Mouse (Mus musculus) heart, postnatal 25 days (tissue): ENCODE measurements around the gene Olfr610. TPM values are rescaled to one million over a fixed set of nuclear protein-coding genes. Genes with fewer than 3 reads are reported as not detected.
"Not testable (repeated sequence)": the region's sequence is repeated elsewhere in the genome, so short reads cannot be mapped to it uniquely, and the experiment has no call there.

ENCODE experiments used
- DNase-seq: peaks from one replicate; pipeline ENCODE4 v3.0.0; 2022; ENCODE audit warnings: low spot score
- intact Hi-C: fragments of 180-260 bp; cut with DNase I; formaldehyde crosslinking; loops from one replicate; pipeline ENCODE4 v1.15.1; 2025
- total RNA-seq, 2 experiments: library from RNA; stranded (reverse); gene quantifications; 2 replicates each; pipeline ENCODE4 v1.2.3; 2021

The Olfr610 gene
- total RNA-seq, result not detected

DNA sequence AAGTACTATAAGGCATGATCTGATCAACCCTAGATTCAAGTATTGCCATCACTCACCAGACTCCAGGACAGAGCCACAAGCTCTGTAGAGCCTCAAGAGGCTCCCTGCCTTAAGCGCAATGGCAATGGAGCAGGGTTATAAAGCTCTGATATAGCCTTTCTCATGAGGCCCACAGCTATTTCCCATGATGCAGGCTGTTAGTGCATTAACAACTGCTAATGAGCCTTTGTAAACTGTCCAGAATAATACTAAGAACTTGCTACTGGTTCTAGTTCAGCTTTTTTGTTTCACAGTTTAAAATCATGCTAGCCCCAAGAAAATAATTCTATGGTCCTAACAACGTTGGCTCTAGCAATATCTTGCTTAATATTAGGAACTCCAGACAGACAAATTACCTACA is at the start of gene Olfr610:
Olfr610 (minus strand) TSS at position 101 of the 400 bp plus-strand sequence.
- intact Hi-C loops, result no loop called here
- DNase-seq, result no peak

DNA sequence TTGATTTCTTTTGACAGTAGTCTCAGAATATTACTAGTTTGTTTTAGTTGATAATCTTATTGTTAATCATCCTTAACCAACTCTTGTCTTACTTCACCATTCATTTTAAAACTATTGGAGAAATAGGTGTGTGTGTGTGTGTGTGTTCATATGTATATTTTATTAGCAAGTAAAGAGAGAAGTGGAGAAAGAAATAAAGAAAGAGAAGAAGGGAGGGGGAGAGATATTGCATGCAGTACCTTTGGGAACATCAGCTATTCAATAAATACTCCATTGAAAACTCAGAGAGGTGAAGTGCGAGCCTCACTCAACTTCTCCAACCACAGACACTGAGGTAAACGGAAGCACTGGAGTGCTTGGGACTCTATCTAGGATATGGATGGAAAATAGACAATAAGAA is 43.9 kb upstream of the Olfr610 start, which contains the start of gene Olfr615:
Olfr615 (plus strand) TSS at position 301 of the 400 bp plus-strand sequence.
- intact Hi-C loops, result no loop called here
- no peak for DNase-seq

DNA sequence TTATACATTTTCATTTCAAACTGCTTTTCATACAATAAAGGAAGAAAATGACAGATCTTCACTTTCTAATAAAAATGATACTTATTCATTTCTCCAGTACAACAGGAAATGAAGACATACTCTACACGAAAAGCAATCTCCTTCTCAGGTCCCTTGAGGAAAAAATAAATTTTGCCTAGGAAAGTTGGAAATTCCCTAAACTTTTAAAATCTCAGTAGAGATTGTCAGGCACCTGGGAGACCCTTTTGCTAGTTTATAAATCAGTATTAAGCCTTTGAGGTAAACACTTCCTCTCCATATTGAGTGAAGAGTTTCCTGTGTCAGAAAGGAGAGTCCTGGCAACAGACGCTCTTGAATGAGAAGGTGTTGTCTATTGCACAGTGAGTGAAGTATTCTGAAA is 35.9 kb upstream of the Olfr610 start, which contains the start of gene Olfr613:
Olfr613 (plus strand) TSS at position 301 of the 400 bp plus-strand sequence.
- DNase-seq, result no peak
- intact Hi-C loops, result no loop called here

DNA sequence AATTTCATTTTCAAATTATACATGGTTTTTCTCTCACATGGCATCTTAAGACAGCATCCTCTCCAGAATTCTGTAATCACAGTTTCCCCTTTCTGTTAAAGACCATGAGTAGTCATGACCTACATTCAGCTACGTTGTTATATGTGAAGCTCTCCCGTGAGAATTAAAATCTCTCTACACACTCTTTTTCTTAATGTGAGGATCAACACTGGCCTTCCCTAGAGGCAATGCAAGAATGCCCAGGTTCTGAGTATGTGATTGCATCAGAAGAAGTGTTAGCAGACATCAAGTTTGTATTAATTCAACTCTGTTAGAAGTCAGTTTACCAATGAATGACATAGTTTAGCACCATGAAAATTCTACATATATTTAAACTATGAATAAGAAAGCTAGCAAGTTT is 30.7 kb upstream of the Olfr610 start, which contains the start of gene Olfr612:
Olfr612 (minus strand) TSS at position 101 of the 400 bp plus-strand sequence.
- intact Hi-C loops, DNase-seq: not testable (repeated sequence)

DNA sequence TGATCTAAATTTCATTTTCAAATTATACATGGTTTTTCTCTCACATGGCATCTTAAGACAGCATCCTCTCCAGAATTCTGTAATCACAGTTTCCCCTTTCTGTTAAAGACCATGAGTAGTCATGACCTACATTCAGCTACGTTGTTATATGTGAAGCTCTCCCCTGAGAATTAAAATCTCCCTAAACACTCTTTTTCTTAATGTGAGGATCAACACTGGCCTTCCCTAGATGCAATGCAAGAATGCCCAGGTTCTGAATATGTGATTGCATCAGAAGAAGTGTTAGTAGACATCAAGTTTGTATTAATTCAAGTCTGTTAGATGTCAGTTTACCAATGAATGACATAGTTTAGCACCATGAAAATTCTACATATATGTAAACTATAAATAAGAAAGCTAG is 8.8 kb upstream of the Olfr610 start, which contains the start of gene Olfr611:
Olfr611 (minus strand) TSS at position 101 of the 400 bp plus-strand sequence.
- DNase-seq, intact Hi-C loops: not testable (repeated sequence)

DNA sequence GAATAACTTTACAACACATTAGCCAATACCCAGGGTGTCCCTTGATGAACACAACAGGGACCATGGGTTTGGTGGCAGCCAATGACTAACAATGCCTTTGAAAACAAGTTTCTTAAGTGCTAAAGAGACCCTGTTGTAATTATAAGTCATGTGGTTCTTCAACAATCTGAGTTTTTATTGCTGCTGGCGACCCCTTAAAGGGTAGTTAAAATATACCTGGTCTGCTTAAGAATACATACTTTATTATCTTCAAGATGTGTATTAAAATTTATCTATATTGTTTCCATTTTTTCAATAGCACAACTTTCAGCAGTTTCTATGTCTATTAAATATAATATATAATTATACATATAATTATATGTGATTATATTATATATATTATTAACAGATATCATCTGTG is 14.0 kb downstream of the Olfr610 start, which contains the start of gene Olfr609:
Olfr609 (minus strand) TSS at position 101 of the 400 bp plus-strand sequence.
- no peak for DNase-seq
- intact Hi-C loops, result no loop called here

DNA sequence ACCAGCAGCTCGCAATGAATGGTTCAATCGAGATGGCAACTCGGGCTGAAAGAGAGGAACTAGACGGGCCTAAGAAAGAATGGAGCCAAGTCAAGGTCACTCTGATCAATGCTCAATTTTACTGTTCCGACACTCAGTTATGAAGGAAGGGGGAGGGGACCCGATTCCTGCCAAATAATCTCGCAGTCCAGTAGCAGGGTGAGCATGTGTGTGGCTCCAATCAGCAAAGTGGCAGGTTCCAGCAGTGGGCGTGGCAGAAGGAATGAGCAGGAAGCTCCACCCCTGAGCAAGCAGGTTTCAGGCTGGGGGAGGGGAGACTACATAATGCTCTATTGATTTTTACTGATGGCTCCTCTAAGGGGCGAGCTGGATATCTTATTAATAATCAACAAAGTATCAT is 34.8 kb downstream of the Olfr610 start:
- intact Hi-C loops, DNase-seq: not testable (repeated sequence)

DNA sequence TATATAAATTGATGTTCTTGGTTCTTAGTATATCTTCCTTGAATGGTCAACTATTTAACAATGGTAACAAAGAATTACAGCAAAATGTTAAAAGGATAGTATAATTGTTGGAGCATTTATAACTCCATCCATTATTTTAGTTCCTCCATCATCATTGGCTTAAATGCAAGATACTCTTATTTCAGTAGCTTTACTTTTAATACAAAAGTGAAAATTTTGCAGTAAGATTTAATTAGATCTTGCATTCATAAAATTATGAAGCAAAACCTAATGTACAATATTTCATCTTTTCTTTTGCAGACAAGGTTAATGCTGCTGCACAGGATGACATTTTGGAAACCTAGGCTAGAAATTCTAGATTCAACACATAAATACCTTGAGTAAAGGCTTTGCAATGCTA is 42.3 kb downstream of the Olfr610 start, which contains the start of gene Olfr608:
Olfr608 (plus strand) TSS at position 301 of the 400 bp plus-strand sequence.
- DNase-seq, result no peak
- intact Hi-C loops, result no loop called here

DNA sequence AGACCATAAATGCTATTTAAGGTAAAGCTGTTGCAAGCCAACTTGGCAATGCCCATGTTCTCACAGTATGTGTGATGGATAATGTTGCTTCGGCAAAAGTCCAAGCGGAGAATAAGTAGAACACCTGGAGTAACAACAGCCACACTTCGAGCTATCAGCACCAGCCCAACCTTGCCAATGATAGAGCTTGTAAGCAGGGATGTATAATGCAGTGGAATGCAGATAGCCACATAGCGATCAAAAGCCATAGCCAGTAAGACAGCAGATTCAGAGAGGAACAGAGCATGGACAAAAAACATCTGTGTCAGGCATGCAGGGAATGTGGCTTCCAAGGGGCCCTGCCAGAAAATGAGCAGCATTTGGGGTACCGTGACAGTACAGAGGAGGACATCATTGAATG is 51.3 kb downstream of the Olfr610 start:
- intact Hi-C loops, result no loop called here
- DNase-seq, result no peak

Other genes starting within 250 kb of the Olfr610 start
- gene Olfr596, start 206.5 kb downstream of the Olfr610 start, total RNA-seq, result not detected
- gene Olfr597, start 195.8 kb downstream of the Olfr610 start, total RNA-seq, result not detected
- gene Olfr598, start 188.6 kb downstream of the Olfr610 start, total RNA-seq, result not detected
- gene Olfr599, start 176.2 kb downstream of the Olfr610 start, total RNA-seq, result not detected
- not detected for gene Olfr600, start 162.5 kb downstream of the Olfr610 start, total RNA-seq
- gene Olfr601, start 149.5 kb downstream of the Olfr610 start, total RNA-seq, result not detected
- not detected for gene Olfr603, start 125.9 kb downstream of the Olfr610 start, total RNA-seq
- gene Usp17lc, start 97.0 kb downstream of the Olfr610 start, total RNA-seq, result not detected
- not detected for gene Olfr605, start 66.7 kb downstream of the Olfr610 start, total RNA-seq
- not detected for gene Olfr606, start 63.1 kb downstream of the Olfr610 start, total RNA-seq
- not detected for gene Olfr607, start 48.0 kb downstream of the Olfr610 start, total RNA-seq
- not detected for gene Olfr608, start 42.2 kb downstream of the Olfr610 start, total RNA-seq
- gene Olfr609, start 14.1 kb downstream of the Olfr610 start, total RNA-seq, result not detected
- gene Olfr611, start 8.7 kb upstream of the Olfr610 start, total RNA-seq, result not detected
- not detected for gene Olfr612, start 30.6 kb upstream of the Olfr610 start, total RNA-seq
- gene Olfr613, start 36.0 kb upstream of the Olfr610 start, total RNA-seq, result not detected
- gene Olfr615, start 44.0 kb upstream of the Olfr610 start, total RNA-seq, result not detected
- not detected for gene Olfr616, start 57.0 kb upstream of the Olfr610 start, total RNA-seq
- gene Olfr617, start 60.9 kb upstream of the Olfr610 start, total RNA-seq, result not detected
- not detected for gene Olfr618, start 78.0 kb upstream of the Olfr610 start, total RNA-seq
- gene Olfr619, start 88.5 kb upstream of the Olfr610 start, total RNA-seq, result not detected
- not detected for gene Olfr620, start 100.4 kb upstream of the Olfr610 start, total RNA-seq
- gene Olfr622, start 130.6 kb upstream of the Olfr610 start, total RNA-seq, result not detected
- gene Olfr623, start 151.6 kb upstream of the Olfr610 start, total RNA-seq, result not detected
- gene Olfr624, start 159.1 kb upstream of the Olfr610 start, total RNA-seq, result not detected
- not detected for gene Olfr625-ps1, start 170.6 kb upstream of the Olfr610 start, total RNA-seq
- not detected for gene Olfr243, start 202.5 kb upstream of the Olfr610 start, total RNA-seq
- gene Olfr628, start 218.3 kb upstream of the Olfr610 start, total RNA-seq, result not detected
- not detected for gene Olfr629, start 232.8 kb upstream of the Olfr610 start, total RNA-seq
- gene Olfr630, start 245.2 kb upstream of the Olfr610 start, total RNA-seq, result not detected